In genomic region chr7:28822556-28822955, GRCm38 (mm10) we compare ENCODE assay signal across 14 mouse cellular contexts. TPM values are rescaled to one million over a fixed set of nuclear protein-coding genes. Genes with fewer than 3 reads are reported as not detected.
DNase-seq lines count a peak whose midpoint lies in the region; ATAC-seq and TF ChIP-seq lines count a peak whose summit lies in the region.
"Had no signal": no experiment of that assay in that cellular context is flagged by ENCODE, and none has a peak within 500 bp of the region (broad histone marks: within the 10 kb centered on the region; RNA-seq: fewer than 3 reads in every experiment).

No protein-coding gene starts in this region.

- peaks cover 52% of the 10 kb centered on the region for H3K36me3 ChIP-seq in hindbrain, embryonic 12.5 days
- H3K36me3 ChIP-seq in hindbrain, postnatal 0 days (ENCODE audit: insufficient read depth, low read length), result peaks cover 32% of the 10 kb centered on the region
- peaks cover 61% of the 10 kb centered on the region for H3K36me3 ChIP-seq in midbrain, embryonic 10.5 days
- peaks cover 38% of the 10 kb centered on the region for H3K36me3 ChIP-seq in midbrain, embryonic 16.5 days (ENCODE audit: control insufficient read depth, insufficient read depth, low read length)
- H3K36me3 ChIP-seq in liver, postnatal 0 days (replicated peaks; ENCODE audit: insufficient read depth, low read length), result peaks cover 54% of the 10 kb centered on the region

- H3K27me3 ChIP-seq in hindbrain, embryonic 12.5 days, result no peaks in the 10 kb centered on the region
- H3K27me3 ChIP-seq in hindbrain, postnatal 0 days (ENCODE audit: insufficient read depth, low read length), result no peaks in the 10 kb centered on the region
- H3K27me3 ChIP-seq in midbrain, embryonic 10.5 days (ENCODE audit: low read depth, poor library complexity, severe bottlenecking), result no peaks in the 10 kb centered on the region
- H3K27me3 ChIP-seq in midbrain, embryonic 16.5 days (ENCODE audit: control insufficient read depth, insufficient read depth, low read depth, low read length), result no peaks in the 10 kb centered on the region
- H3K27me3 ChIP-seq in liver, postnatal 0 days (ENCODE audit: insufficient read depth, low read length), result no peaks in the 10 kb centered on the region

- no peak overlapping the region for H3K4me3 ChIP-seq in hindbrain, embryonic 12.5 days
- H3K4me3 ChIP-seq in hindbrain, postnatal 0 days (ENCODE audit: low read length), result no peak overlapping the region
- no peak overlapping the region for H3K4me3 ChIP-seq in midbrain, embryonic 10.5 days
- no peak overlapping the region for H3K4me3 ChIP-seq in midbrain, embryonic 16.5 days (ENCODE audit: low read depth, low read length)
- no peak overlapping the region for H3K4me3 ChIP-seq in liver, postnatal 0 days (ENCODE audit: low read depth, low read length)

- no peak for ATAC-seq in hindbrain, embryonic 12.5 days (ENCODE audit: low FRiP score)
- ATAC-seq in hindbrain, postnatal 0 days, result no peak
- ATAC-seq in midbrain, embryonic 16.5 days, result no peak
- no peak for ATAC-seq in liver, postnatal 0 days
- ATAC-seq: activated CD4-positive, CD25-positive, alpha-beta regulatory T cell, adult 4 months; inflammation-experienced regulatory T-cells, adult 6 months had no signal

- no peak for TF ChIP-seq EP300 in liver, postnatal 0 days (IDR thresholded peaks at IDR 0.05; ENCODE audit: low read depth)

- no peak for TF ChIP-seq CTCF in hindbrain, postnatal 0 days (IDR thresholded peaks at IDR 0.05; ENCODE audit: low read depth)
- no peak for TF ChIP-seq CTCF in liver, postnatal 0 days (IDR thresholded peaks at IDR 0.05; ENCODE audit: low read depth)

- WGBS in hindbrain, embryonic 12.5 days, result 73% methylated on average over 1 of the region's 1 CpGs
- 55% methylated on average over 1 of the region's 1 CpGs for WGBS in hindbrain, postnatal 0 days
- 72% methylated on average over 1 of the region's 1 CpGs for WGBS in midbrain, embryonic 10.5 days
- WGBS in midbrain, embryonic 16.5 days, result 69% methylated on average over 1 of the region's 1 CpGs
- WGBS in liver, postnatal 0 days (ENCODE audit: insufficient replicate concordance), result 50% methylated on average over 1 of the region's 1 CpGs

- peak overlapping the region; percentile 58; the same call in 1 of the 2 replicates for H3K27ac ChIP-seq in hindbrain, embryonic 12.5 days
- H3K27ac ChIP-seq in hindbrain, postnatal 0 days, result no peak overlapping the region
- H3K27ac ChIP-seq in midbrain, embryonic 10.5 days (replicated peaks), result no peak overlapping the region
- no peak overlapping the region for H3K27ac ChIP-seq in midbrain, embryonic 16.5 days (ENCODE audit: low read length)
- H3K27ac ChIP-seq in liver, postnatal 0 days (ENCODE audit: low read depth), result peak overlapping the region; percentile 92

- H3K9ac ChIP-seq in hindbrain, embryonic 12.5 days, result no peak overlapping the region
- H3K9ac ChIP-seq in hindbrain, postnatal 0 days (replicated peaks; ENCODE audit: low read length), result no peak overlapping the region
- no peak overlapping the region for H3K9ac ChIP-seq in midbrain, embryonic 16.5 days (ENCODE audit: low read depth, low read length)
- H3K9ac ChIP-seq in liver, postnatal 0 days (replicated peaks), result no peak overlapping the region

- peaks cover 42% of the 10 kb centered on the region for H3K4me1 ChIP-seq in hindbrain, embryonic 12.5 days
- H3K4me1 ChIP-seq in hindbrain, postnatal 0 days (ENCODE audit: insufficient read depth, low read length), result 0 out of 2 replicates have a peak, but pooled peaks cover 13% of the 10 kb centered on the region
- peaks cover 66% of the 10 kb centered on the region for H3K4me1 ChIP-seq in midbrain, embryonic 10.5 days
- H3K4me1 ChIP-seq in midbrain, embryonic 16.5 days (ENCODE audit: control insufficient read depth, insufficient read depth, low read length), result peaks cover 12% of the 10 kb centered on the region
- H3K4me1 ChIP-seq in liver, postnatal 0 days (ENCODE audit: insufficient read depth), result peaks cover 45% of the 10 kb centered on the region

- peak; percentile 18 for DNase-seq in cerebellum, adult 9-11 months
- DNase-seq in cerebellum, postnatal 36 days, result no peak
- DNase-seq in hindbrain, postnatal 0 days (ENCODE audit: low spot score), result no peak
- peak; percentile 30 for DNase-seq in midbrain, embryonic 10.5 days (ENCODE audit: low spot score)
- no peak for DNase-seq in liver, postnatal 0 days
- DNase-seq in spleen, adult 12 weeks (ENCODE audit: low spot score), result no peak
- DNase-seq: cerebellum, adult 18-20 months; embryo, embryonic 11 days; thymus, adult 2 months had no signal

- H3K9me3 ChIP-seq in hindbrain, embryonic 12.5 days (replicated peaks), result no peaks in the 10 kb centered on the region
- no peaks in the 10 kb centered on the region for H3K9me3 ChIP-seq in hindbrain, postnatal 0 days (ENCODE audit: low read length)
- H3K9me3 ChIP-seq in midbrain, embryonic 10.5 days (replicated peaks), result no peaks in the 10 kb centered on the region
- H3K9me3 ChIP-seq in midbrain, embryonic 16.5 days (replicated peaks; ENCODE audit: control insufficient read depth, low read length, poor library complexity, severe bottlenecking), result no peaks in the 10 kb centered on the region
- no peaks in the 10 kb centered on the region for H3K9me3 ChIP-seq in liver, postnatal 0 days (ENCODE audit: low read length)
- H3K9me3 ChIP-seq: G1E had no signal

- H3K4me2 ChIP-seq in hindbrain, embryonic 12.5 days (replicated peaks), result no peak overlapping the region
- no peak overlapping the region for H3K4me2 ChIP-seq in hindbrain, postnatal 0 days (ENCODE audit: low read depth, low read length)
- H3K4me2 ChIP-seq in midbrain, embryonic 16.5 days (ENCODE audit: low read length), result no peak overlapping the region
- H3K4me2 ChIP-seq in liver, postnatal 0 days (ENCODE audit: low read depth, low read length), result no peak overlapping the region

RNA-seq across cellular contexts. Expression of gene Ech1, which starts 2.5 kb away (rescaled TPM):
- polyA plus RNA-seq in hindbrain, embryonic 12.5 days (2016; fragmentation: Nextera tagmentation; extraction: Ambion mirVana), result 84.7 and 87.8 TPM in 2 replicates
- 95.5 and 131 TPM in 2 replicates for total RNA-seq in hindbrain, postnatal 0 days (2014; rRNA removed)
- polyA plus RNA-seq in hindbrain, postnatal 0 days (2015; fragmentation: Nextera tagmentation; extraction: Ambion mirVana), result 122 and 127 TPM in 2 replicates
- polyA plus RNA-seq in midbrain, embryonic 10.5 days (2016; fragmentation: Nextera tagmentation; extraction: Ambion mirVana), result 85.1 and 94.5 TPM in 2 replicates
- 86.6 and 96.4 TPM in 2 replicates for polyA plus RNA-seq in midbrain, embryonic 16.5 days (2015; fragmentation: Nextera tagmentation; extraction: Ambion mirVana)
- 534 and 566 TPM in 2 replicates for polyA plus RNA-seq in liver, postnatal 0 days (2015; fragmentation: Nextera tagmentation; extraction: Ambion mirVana)

RNA-seq across cellular contexts. Expression of gene Lgals4, which starts 11.1 kb away (rescaled TPM):
- 5.0 and 5.1 TPM in 2 replicates for polyA plus RNA-seq in hindbrain, embryonic 12.5 days (2016; fragmentation: Nextera tagmentation; extraction: Ambion mirVana)
- 0.47 and 8.4 TPM in 2 replicates for total RNA-seq in hindbrain, postnatal 0 days (2014; rRNA removed)
- 5.0 and 5.8 TPM in 2 replicates for polyA plus RNA-seq in hindbrain, postnatal 0 days (2015; fragmentation: Nextera tagmentation; extraction: Ambion mirVana)
- polyA plus RNA-seq in midbrain, embryonic 10.5 days (2016; fragmentation: Nextera tagmentation; extraction: Ambion mirVana), result 3.1 and 3.7 TPM in 2 replicates
- polyA plus RNA-seq in midbrain, embryonic 16.5 days (2015; fragmentation: Nextera tagmentation; extraction: Ambion mirVana), result 5.7 and 5.9 TPM in 2 replicates
- 19.5 and 21.3 TPM in 2 replicates for polyA plus RNA-seq in liver, postnatal 0 days (2015; fragmentation: Nextera tagmentation; extraction: Ambion mirVana)

RNA-seq across cellular contexts. Expression of gene Hnrnpl, which starts 14.2 kb away (rescaled TPM):
- polyA plus RNA-seq in hindbrain, embryonic 12.5 days (2016; fragmentation: Nextera tagmentation; extraction: Ambion mirVana), result 297 and 345 TPM in 2 replicates
- 233 and 275 TPM in 2 replicates for total RNA-seq in hindbrain, postnatal 0 days (2014; rRNA removed)
- 179 and 191 TPM in 2 replicates for polyA plus RNA-seq in hindbrain, postnatal 0 days (2015; fragmentation: Nextera tagmentation; extraction: Ambion mirVana)
- polyA plus RNA-seq in midbrain, embryonic 10.5 days (2016; fragmentation: Nextera tagmentation; extraction: Ambion mirVana), result 279 and 293 TPM in 2 replicates
- 134 and 152 TPM in 2 replicates for polyA plus RNA-seq in midbrain, embryonic 16.5 days (2015; fragmentation: Nextera tagmentation; extraction: Ambion mirVana)
- 82.0 and 88.6 TPM in 2 replicates for polyA plus RNA-seq in liver, postnatal 0 days (2015; fragmentation: Nextera tagmentation; extraction: Ambion mirVana)

RNA-seq across cellular contexts. Expression of gene Rinl, which starts 33.8 kb away (rescaled TPM):
- polyA plus RNA-seq in hindbrain, embryonic 12.5 days (2016; fragmentation: Nextera tagmentation; extraction: Ambion mirVana), result 2.2 and 2.7 TPM in 2 replicates
- 1.2 TPM in 2 replicates for total RNA-seq in hindbrain, postnatal 0 days (2014; rRNA removed)
- 1.4 and 2.0 TPM in 2 replicates for polyA plus RNA-seq in hindbrain, postnatal 0 days (2015; fragmentation: Nextera tagmentation; extraction: Ambion mirVana)
- polyA plus RNA-seq in midbrain, embryonic 10.5 days (2016; fragmentation: Nextera tagmentation; extraction: Ambion mirVana), result 3.5 and 4.0 TPM in 2 replicates
- polyA plus RNA-seq in midbrain, embryonic 16.5 days (2015; fragmentation: Nextera tagmentation; extraction: Ambion mirVana), result 2.2 and 2.9 TPM in 2 replicates
- 7.2 and 7.6 TPM in 2 replicates for polyA plus RNA-seq in liver, postnatal 0 days (2015; fragmentation: Nextera tagmentation; extraction: Ambion mirVana)

RNA-seq across cellular contexts. Expression of gene Lgals7, which starts 41.1 kb away (rescaled TPM):
- polyA plus RNA-seq in hindbrain, embryonic 12.5 days (2016; fragmentation: Nextera tagmentation; extraction: Ambion mirVana), result 3.1 and 3.5 TPM in 2 replicates
- total RNA-seq in hindbrain, postnatal 0 days (2014; rRNA removed), result 1.1 TPM in 1 of 2 replicates, not detected in the other
- 3.7 and 5.0 TPM in 2 replicates for polyA plus RNA-seq in hindbrain, postnatal 0 days (2015; fragmentation: Nextera tagmentation; extraction: Ambion mirVana)
- 0.62 and 0.85 TPM in 2 replicates for polyA plus RNA-seq in midbrain, embryonic 10.5 days (2016; fragmentation: Nextera tagmentation; extraction: Ambion mirVana)
- polyA plus RNA-seq in midbrain, embryonic 16.5 days (2015; fragmentation: Nextera tagmentation; extraction: Ambion mirVana), result 6.7 and 10.3 TPM in 2 replicates
- polyA plus RNA-seq in liver, postnatal 0 days (2015; fragmentation: Nextera tagmentation; extraction: Ambion mirVana), result 0.14 and 0.34 TPM in 2 replicates

Comparison
In these comparisons a context has a peak if more than half of its experiments do, and no peak if none do; other contexts are left out.
1. DNase-seq: peak in cerebellum, adult 9-11 months (single experiment) and midbrain, embryonic 10.5 days (single experiment); none in cerebellum, postnatal 36 days (0 of 2), hindbrain, postnatal 0 days (single experiment), liver, postnatal 0 days (single experiment) and spleen, adult 12 weeks (single experiment).
2. H3K27ac ChIP-seq: peak in hindbrain, embryonic 12.5 days (single experiment) and liver, postnatal 0 days (single experiment); none in hindbrain, postnatal 0 days (single experiment), midbrain, embryonic 10.5 days (single experiment) and midbrain, embryonic 16.5 days (single experiment).